Mouse (Mus musculus) heart, postnatal 25 days (tissue): ENCODE results near the gene Zdhhc22. TPM values are rescaled to one million over a fixed set of nuclear protein-coding genes. Genes with fewer than 3 reads are reported as not detected.

ENCODE experiments used
- DNase-seq: peaks from one replicate; pipeline ENCODE4 v3.0.0; 2022; ENCODE audit warnings: low spot score
- intact Hi-C: fragments of 180-260 bp; cut with DNase I; formaldehyde crosslinking; loops from one replicate; pipeline ENCODE4 v1.15.1; 2025
- total RNA-seq, 2 experiments: library from RNA; stranded (reverse); gene quantifications; 2 replicates each; pipeline ENCODE4 v1.2.3; 2021

Zdhhc22 gene
- total RNA-seq, 2 experiments from 2014 or later, result not detected

GRCm38 (mm10) chr12:86968468-86969219 lies 21.6 kb downstream of the Zdhhc22 start:
- intact Hi-C loops, result no loop called here
- peak; percentile 29 for DNase-seq

- DNase-seq, result no peak
- intact Hi-C loops, result no loop called here
Observed at GRCm38 (mm10) chr12:86965237-86965799, 24.9 kb downstream of the Zdhhc22 start.

- DNase-seq, result no peak
- intact Hi-C loops, result no loop called here
Observed at GRCm38 (mm10) chr12:86964278-86965057, 25.8 kb downstream of the Zdhhc22 start.

GRCm38 (mm10) chr12:86961589-86962344 lies 28.5 kb downstream of the Zdhhc22 start:
- intact Hi-C loops, result no loop called here
- peak; percentile 49 for DNase-seq

- no peak for DNase-seq
- intact Hi-C loops, result no loop called here
Observed at GRCm38 (mm10) chr12:86960791-86961335, 29.4 kb downstream of the Zdhhc22 start.

GRCm38 (mm10) chr12:86960138-86960537 lies 30.1 kb downstream of the Zdhhc22 start:
- no peak for DNase-seq
- intact Hi-C loops, result no loop called here

GRCm38 (mm10) chr12:86959661-86960060 lies 30.6 kb downstream of the Zdhhc22 start:
- intact Hi-C loops, result no loop called here
- no peak for DNase-seq

GRCm38 (mm10) chr12:86958558-86958957 lies 31.7 kb downstream of the Zdhhc22 start:
- intact Hi-C loops, result no loop called here

GRCm38 (mm10) chr12:86955894-86956293 lies 34.3 kb downstream of the Zdhhc22 start:
- intact Hi-C loops, result no loop called here
- no peak for DNase-seq

More at GRCm38 (mm10) chr12:86958558-86958957, 31.7 kb downstream of the Zdhhc22 start:
- no peak for DNase-seq

- DNase-seq, result no peak
- intact Hi-C loops, result loop anchor here (5.0 kb wide), 1 partner anchor 230 kb away; no protein-coding TSS in a partner anchor
Observed at GRCm38 (mm10) chr12:86952331-86952850, 37.8 kb downstream of the Zdhhc22 start.

GRCm38 (mm10) chr12:86950961-86951360 lies 39.3 kb downstream of the Zdhhc22 start:
- no peak for DNase-seq
- intact Hi-C loops, result loop anchor here (5.0 kb wide), 1 partner anchor 229 kb away; no protein-coding TSS in a partner anchor

GRCm38 (mm10) chr12:86950161-86950960 lies 39.9 kb downstream of the Zdhhc22 start:
- DNase-seq, result no peak
- intact Hi-C loops, result loop anchor here (5.0 kb wide), 1 partner anchor 228 kb away; no protein-coding TSS in a partner anchor

GRCm38 (mm10) chr12:86949501-86949900 lies 40.7 kb downstream of the Zdhhc22 start:
- no peak for DNase-seq
- intact Hi-C loops, result no loop called here

- no peak for DNase-seq
- intact Hi-C loops, result no loop called here
Observed at GRCm38 (mm10) chr12:86948627-86949026, 41.6 kb downstream of the Zdhhc22 start.

- DNase-seq, result peak; percentile 33
- intact Hi-C loops, result no loop called here
Observed at GRCm38 (mm10) chr12:86947681-86948401, 42.4 kb downstream of the Zdhhc22 start.

GRCm38 (mm10) chr12:86946862-86947574 lies 43.2 kb downstream of the Zdhhc22 start, which contains the start of gene Cipc:
TSS of gene Cipc (plus strand) at chr12:86947043.
- DNase-seq, result peak; percentile 99
- intact Hi-C loops, result no loop called here

GRCm38 (mm10) chr12:86946301-86946781 lies 43.9 kb downstream of the Zdhhc22 start:
- intact Hi-C loops, result no loop called here
- no peak for DNase-seq
